Mouse (Mus musculus) liver, embryonic 16.5 days (tissue): ENCODE results near the gene Oxct2a. TPM values are rescaled to one million over a fixed set of nuclear protein-coding genes. Genes with fewer than 3 reads are reported as not detected.
"Not testable (repeated sequence)": the region's sequence is repeated elsewhere in the genome, so short reads cannot be mapped to it uniquely, and the experiment has no call there.

Experiments used
- ATAC-seq: fragments of 200-750 bp; cut with Nextera tagmentation; 2 replicates; pipeline ENCODE4 v1.8.0; 2017; ENCODE audit warnings: low read depth, mild to moderate bottlenecking, moderate number of reproducible peaks, moderate library complexity
- H3K27ac ChIP-seq: fragments of 300-500 bp; sonication (generic); 2 replicates; pipeline ENCODE4 v1.5.1; 2014; ENCODE audit warnings: mild to moderate bottlenecking, low read length
- H3K27me3 ChIP-seq: fragments of 300-500 bp; sonication (generic); 2 replicates; pipeline ENCODE4 v1.6.1; 2014; ENCODE audit warnings: low read depth, low read length, mixed read lengths; ENCODE audit not compliant: control insufficient read depth, insufficient read depth
- H3K36me3 ChIP-seq: fragments of 300-500 bp; sonication (generic); 2 replicates; pipeline ENCODE4 v1.6.1; 2014; ENCODE audit warnings: mild to moderate bottlenecking; ENCODE audit not compliant: control insufficient read depth, insufficient read depth
- H3K4me1 ChIP-seq: fragments of 300-500 bp; sonication (generic); 2 replicates; pipeline ENCODE4 v1.6.1; 2014; ENCODE audit warnings: low read depth, low read length, mixed read lengths; ENCODE audit not compliant: control insufficient read depth
- H3K4me2 ChIP-seq: fragments of 300-500 bp; sonication (generic); 2 replicates; pipeline ENCODE4 v1.6.1; 2014; ENCODE audit warnings: low read depth, low read length, mixed read lengths
- H3K4me3 ChIP-seq: fragments of 300-500 bp; sonication (generic); 2 replicates; pipeline ENCODE4 v1.5.1; 2014; ENCODE audit warnings: low read depth, mild to moderate bottlenecking, low read length
- H3K9ac ChIP-seq: fragments of 300-500 bp; sonication (generic); 2 replicates; pipeline ENCODE4 v1.6.1; 2014; ENCODE audit warnings: low read depth, low read length
- H3K9me3 ChIP-seq: fragments of 300-500 bp; sonication (generic); replicated peaks from 2 replicates; pipeline ENCODE4 v1.6.1; 2016; ENCODE audit warnings: low read length; ENCODE audit not compliant: control insufficient read depth
- WGBS: fragments of 180-500 bp; shearing (Covaris S2); extraction: QIAGEN DNeasy Blood & Tissue Kit; methylation state at CpG from one replicate; pipeline ENCODE4 v1.1.7; 2014; ENCODE audit not compliant: insufficient replicate concordance; 5-methylcytosine and 5-hydroxymethylcytosine counted together
- polyA plus RNA-seq: library from polyadenylated mRNA; unstranded; fragments of >200 nt; fragmentation: Nextera tagmentation; extraction: Ambion mirVana; gene quantifications from 2 replicates; pipeline ENCODE4 v1.2.1, GENCODE M21; 2015

The Oxct2a gene
- polyA plus RNA-seq, 1 experiment from 2014 or later, result not detected

DNA sequence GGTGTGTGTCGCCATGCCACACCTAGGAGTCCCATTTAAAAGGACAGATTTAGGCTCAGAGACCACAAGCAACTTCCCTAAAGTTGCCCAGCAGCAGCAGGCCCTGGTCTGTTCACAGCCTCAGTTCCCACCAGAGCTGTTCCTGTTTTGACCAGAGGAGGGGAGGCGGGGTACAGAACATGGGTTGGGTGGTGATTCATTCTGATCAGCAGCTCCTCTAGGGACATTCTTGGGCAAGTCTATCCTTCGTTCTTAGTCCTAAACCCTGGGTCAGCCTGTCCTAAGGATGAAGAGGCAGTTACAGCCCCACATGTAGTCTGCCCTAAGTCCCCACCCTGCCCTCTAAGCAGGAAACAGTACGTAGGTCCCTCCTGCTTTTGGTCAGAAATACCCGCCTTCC, 16.8 kb upstream of the Oxct2a start:
- Histone ChIP-seq H3K9me3 (no peaks in the 10 kb centered on the region), H3K9ac (no peak overlapping the region), H3K36me3 (no peaks in the 10 kb centered on the region), H3K4me2 (no peak overlapping the region), H3K27me3 (peaks cover 39% of the 10 kb centered on the region), H3K4me3 (no peak overlapping the region), H3K27ac (no peak overlapping the region), H3K4me1 (peaks cover 14% of the 10 kb centered on the region)
- no peak for ATAC-seq
- 44% methylated on average over 5 of the region's 5 CpGs for whole genome bisulfite sequencing

DNA sequence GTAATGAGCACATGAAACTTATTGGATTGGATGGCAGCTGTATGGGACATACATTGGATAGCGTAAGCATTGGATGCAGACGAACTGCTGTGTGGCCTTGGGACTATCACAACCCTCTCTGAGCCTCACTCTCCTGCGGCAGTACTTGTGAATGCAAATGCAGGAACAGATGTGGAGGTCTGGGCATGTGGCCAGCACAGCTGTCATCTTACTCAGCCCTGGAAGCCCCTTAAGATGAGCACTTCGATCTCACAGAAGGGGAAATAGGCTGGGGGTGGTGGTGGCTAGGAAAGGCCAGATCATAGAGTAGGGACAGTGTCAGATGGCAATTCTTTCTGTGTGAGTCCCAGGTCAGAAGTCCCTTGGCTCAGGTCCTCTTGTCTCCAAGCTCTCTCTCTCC, 14.3 kb upstream of the Oxct2a start:
- ATAC-seq, result no peak
- peaks cover 27% of the 10 kb centered on the region for H3K27me3 ChIP-seq
- no peak overlapping the region for H3K4me2 ChIP-seq
- peaks cover 2% of the 10 kb centered on the region; the same call in 1 of the 2 replicates for H3K9me3 ChIP-seq
- H3K4me3 ChIP-seq, result no peak overlapping the region
- no peak overlapping the region for H3K9ac ChIP-seq
- no peak overlapping the region for H3K27ac ChIP-seq
- H3K4me1 ChIP-seq, result peaks cover 6% of the 10 kb centered on the region
- WGBS, result 58% methylated on average over 4 of the region's 4 CpGs
- no peaks in the 10 kb centered on the region for H3K36me3 ChIP-seq

DNA sequence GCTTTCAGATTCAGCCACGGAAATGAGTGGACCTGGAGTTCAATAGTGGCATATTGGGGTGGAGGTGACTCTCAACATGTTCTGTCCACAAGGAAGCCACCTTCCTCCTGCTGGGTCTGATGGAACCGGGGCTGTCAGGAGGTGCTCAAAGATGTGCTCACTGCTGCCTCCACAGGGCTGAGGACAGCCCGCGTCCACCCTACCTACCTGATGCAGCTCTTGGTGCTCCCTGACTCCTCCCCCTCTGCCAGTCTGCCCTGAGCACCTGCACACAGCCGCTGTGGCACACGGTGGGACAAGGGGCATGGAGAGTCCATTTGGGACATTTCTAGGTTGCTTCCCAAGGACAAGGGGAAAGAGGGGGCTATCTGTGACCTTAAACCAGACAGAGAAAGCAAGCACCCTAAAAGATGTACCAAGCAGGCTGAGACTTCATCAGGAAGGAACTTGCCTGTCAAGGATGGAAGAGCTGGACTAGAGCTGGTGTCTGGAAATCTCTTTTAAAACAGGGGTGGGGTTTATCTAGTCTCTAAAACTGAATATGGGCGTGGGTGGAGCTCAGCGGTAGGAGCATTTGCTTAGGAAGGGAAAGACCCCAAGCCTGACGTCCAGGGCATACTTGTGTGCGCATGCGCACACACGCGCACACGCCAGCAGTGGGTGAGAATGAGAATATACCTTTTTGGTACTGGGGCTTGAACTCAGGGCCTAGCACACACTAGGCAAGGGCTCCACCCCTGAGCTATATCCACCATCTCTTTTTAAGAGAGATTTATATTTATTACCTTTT, 12.6 kb upstream of the Oxct2a start:
- no peak for ATAC-seq
- H3K27me3 ChIP-seq, result peaks cover 10% of the 10 kb centered on the region
- no peak overlapping the region for H3K4me2 ChIP-seq
- WGBS, result 55% methylated on average over 14 of the region's 14 CpGs
- no peaks in the 10 kb centered on the region for H3K4me1 ChIP-seq
- H3K36me3 ChIP-seq, result no peaks in the 10 kb centered on the region
- peaks cover 2% of the 10 kb centered on the region; the same call in 1 of the 2 replicates for H3K9me3 ChIP-seq
- H3K9ac ChIP-seq, result no peak overlapping the region
- no peak overlapping the region for H3K4me3 ChIP-seq
- no peak overlapping the region for H3K27ac ChIP-seq

DNA sequence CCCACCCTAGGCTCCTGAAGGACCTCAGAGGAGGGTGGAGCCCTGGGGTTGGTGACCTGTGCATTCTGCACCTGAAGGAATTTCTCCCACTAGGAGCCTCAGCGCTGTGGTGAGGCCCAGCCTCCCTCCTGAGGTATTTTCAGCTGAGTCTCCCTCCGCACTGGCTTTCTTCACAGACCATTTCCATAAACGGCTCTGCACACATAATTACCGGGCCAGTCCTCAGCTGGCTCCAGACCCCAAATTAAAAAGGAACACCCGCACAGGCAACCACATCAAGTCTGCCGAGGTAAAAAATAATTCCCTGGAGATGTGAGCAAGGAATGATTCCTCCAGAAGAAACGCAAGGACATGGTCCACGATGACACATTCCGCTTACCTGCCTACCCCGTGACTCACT, 11.8 kb upstream of the Oxct2a start:
- H3K9ac ChIP-seq, H3K4me1 ChIP-seq, ATAC-seq, H3K27ac ChIP-seq, H3K4me2 ChIP-seq, H3K27me3 ChIP-seq, H3K4me3 ChIP-seq, H3K36me3 ChIP-seq, H3K9me3 ChIP-seq: not testable (repeated sequence)
- 72% methylated on average over 10 of the region's 10 CpGs for whole genome bisulfite sequencing

DNA sequence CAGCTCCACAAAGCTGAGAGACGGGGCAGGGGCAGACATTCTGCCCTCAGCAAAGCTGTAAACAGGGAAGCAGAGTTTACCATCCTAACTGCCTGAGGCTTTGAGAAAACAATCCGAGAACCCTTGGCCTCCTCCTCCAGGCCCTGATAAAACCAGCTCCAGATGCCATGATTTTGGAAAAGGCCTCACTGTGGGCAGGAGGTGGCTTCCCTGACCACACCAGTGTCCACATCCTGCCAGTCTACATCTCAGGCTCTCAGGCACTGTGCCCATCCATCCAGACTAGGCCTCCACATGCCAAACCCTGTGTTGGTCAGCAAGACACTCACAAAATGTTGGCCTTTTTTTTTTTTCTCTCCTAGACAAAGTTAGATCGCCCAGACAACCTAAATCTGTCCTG, 10.7 kb upstream of the Oxct2a start:
- Histone ChIP-seq H3K4me2 (no peak overlapping the region), H3K4me3 (no peak overlapping the region), H3K9me3 (peaks cover 2% of the 10 kb centered on the region; the same call in 1 of the 2 replicates), H3K9ac (no peak overlapping the region), H3K4me1 (no peaks in the 10 kb centered on the region), H3K27me3 (no peaks in the 10 kb centered on the region), H3K27ac (no peak overlapping the region), H3K36me3 (no peaks in the 10 kb centered on the region)
- WGBS, result 48% methylated on average over 3 of the region's 3 CpGs
- no peak for ATAC-seq

DNA sequence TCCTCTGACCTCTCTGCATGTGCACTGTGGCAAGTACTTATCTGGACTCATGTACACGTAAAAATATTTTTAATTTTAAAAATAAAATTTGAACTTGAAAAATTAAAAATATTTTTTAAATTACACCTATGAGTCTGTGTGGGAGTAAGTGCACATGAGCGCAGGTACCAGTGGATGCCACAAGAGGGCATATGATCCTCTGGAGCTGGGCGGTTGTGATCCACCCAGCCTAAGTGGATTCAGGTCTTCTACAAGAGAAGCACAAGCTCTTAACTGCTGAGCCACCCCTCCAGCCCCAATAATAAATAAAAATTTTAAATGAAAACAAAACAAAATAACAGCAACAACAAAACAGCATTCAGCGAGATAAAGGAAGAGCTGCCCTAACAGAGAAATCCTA, 9.7 kb upstream of the Oxct2a start:
- Histone ChIP-seq H3K27me3 (no peaks in the 10 kb centered on the region), H3K27ac (no peak overlapping the region), H3K9ac (no peak overlapping the region), H3K4me2 (no peak overlapping the region), H3K4me1 (no peaks in the 10 kb centered on the region), H3K9me3 (peaks cover 2% of the 10 kb centered on the region; the same call in 1 of the 2 replicates), H3K4me3 (no peak overlapping the region), H3K36me3 (no peaks in the 10 kb centered on the region)
- ATAC-seq, result no peak
- WGBS, result 79% methylated on average over 4 of the region's 4 CpGs

DNA sequence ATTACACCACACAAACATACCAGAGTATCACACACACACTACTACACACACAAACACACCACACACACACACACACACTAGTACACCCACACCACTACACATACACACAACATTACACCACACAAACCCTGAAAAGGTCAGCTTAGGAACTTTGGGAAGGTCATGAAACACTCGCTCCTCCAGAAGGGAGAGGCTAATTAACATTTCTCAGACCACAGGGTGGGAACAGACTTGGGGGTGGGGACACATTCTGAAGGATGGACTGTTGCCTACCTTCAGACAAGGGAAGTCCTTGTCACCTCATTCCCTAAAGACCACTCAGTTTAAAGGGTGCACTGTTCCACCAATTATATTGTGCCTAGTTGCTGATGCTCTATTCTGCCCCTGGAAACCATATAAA, 8.5 kb upstream of the Oxct2a start:
- WGBS, result 60% methylated on average over 1 of the region's 1 CpGs
- H3K4me3 ChIP-seq, H3K4me1 ChIP-seq, ATAC-seq, H3K36me3 ChIP-seq, H3K9ac ChIP-seq, H3K9me3 ChIP-seq, H3K4me2 ChIP-seq, H3K27ac ChIP-seq, H3K27me3 ChIP-seq: not testable (repeated sequence)

DNA sequence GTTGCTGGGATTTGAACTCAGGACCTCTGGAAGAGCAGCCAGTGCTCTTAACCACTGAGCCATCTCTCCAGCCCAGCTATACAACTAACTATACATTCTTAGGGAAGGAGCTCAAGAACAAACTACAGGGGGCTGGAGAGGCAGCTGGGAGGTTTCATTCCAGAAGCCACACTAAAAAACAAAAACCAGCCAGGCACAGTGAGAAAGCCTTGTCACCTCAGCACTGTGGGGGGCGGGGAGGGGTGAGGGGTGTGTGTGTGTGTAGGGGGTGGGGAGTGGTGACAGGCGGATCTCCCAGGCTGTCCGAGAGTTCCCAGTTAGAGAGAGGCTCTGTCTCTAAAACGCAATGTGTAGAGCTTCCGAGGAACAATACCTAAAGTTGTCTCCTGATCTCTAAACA, 7.9 kb upstream of the Oxct2a start:
- no peak overlapping the region for H3K4me2 ChIP-seq
- no peak overlapping the region for H3K27ac ChIP-seq
- no peaks in the 10 kb centered on the region for H3K4me1 ChIP-seq
- H3K36me3 ChIP-seq, result no peaks in the 10 kb centered on the region
- H3K9ac ChIP-seq, result no peak overlapping the region
- H3K4me3 ChIP-seq, result no peak overlapping the region
- no peak for ATAC-seq
- peaks cover 2% of the 10 kb centered on the region; the same call in 1 of the 2 replicates for H3K9me3 ChIP-seq
- 69% methylated on average over 5 of the region's 5 CpGs for WGBS
- H3K27me3 ChIP-seq, result no peaks in the 10 kb centered on the region

DNA sequence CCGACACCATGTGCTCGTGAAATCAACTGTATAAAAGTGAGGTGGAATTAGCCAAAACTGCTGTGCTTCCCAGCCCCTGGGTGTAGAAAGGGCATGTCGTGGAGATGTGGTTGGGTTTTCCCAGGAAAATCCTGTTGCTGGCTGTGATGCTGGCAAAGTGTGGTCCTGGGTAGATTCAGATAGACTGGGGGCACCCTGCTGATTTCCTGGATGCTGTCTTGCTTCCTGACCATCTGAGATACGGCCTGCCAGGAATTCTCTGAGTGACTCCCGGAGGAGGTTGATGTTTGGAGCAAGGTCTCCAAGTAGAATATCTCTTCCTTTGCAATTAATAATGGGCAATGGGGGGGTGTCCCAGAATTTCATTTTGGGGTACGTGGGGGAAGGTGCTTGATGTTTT, 5.5 kb upstream of the Oxct2a start:
- Histone ChIP-seq H3K4me1 (no peaks in the 10 kb centered on the region), H3K36me3 (no peaks in the 10 kb centered on the region), H3K27ac (no peak overlapping the region), H3K27me3 (no peaks in the 10 kb centered on the region), H3K9ac (no peak overlapping the region), H3K9me3 (peaks cover 2% of the 10 kb centered on the region; the same call in 1 of the 2 replicates), H3K4me3 (no peak overlapping the region), H3K4me2 (no peak overlapping the region)
- WGBS, result 55% methylated on average over 6 of the region's 6 CpGs
- ATAC-seq, result no peak
